Mouse (Mus musculus) layer of hippocampus, adult 11-12 months (tissue): ENCODE results near the gene Cadm1.

Experiments
- DNase-seq: peaks from one replicate; pipeline ENCODE4 v3.0.0; 2022; ENCODE audit warnings: low spot score

Cadm1 gene

DNA sequence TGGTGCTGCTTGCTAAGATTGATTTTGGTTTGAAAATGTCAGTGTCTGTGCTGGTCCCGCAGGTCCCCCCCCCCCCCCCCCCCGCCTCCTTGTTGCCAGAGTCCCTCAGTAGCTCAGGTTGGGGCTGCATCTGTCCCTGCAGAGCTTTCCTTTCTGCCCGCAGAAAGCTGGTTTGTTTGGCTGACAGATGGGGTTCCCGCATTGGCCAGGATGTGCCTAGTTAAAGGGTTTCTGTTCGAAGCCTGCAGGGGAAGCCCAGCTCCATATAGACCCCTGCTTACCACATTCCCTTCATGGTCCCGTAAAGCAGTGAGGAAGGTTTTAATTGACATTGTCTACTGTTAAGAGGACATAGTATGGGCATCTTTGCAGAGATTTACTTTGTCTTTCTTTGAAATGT lies 78.9 kb downstream of the Cadm1 start:
- DNase-seq, result no peak

DNA sequence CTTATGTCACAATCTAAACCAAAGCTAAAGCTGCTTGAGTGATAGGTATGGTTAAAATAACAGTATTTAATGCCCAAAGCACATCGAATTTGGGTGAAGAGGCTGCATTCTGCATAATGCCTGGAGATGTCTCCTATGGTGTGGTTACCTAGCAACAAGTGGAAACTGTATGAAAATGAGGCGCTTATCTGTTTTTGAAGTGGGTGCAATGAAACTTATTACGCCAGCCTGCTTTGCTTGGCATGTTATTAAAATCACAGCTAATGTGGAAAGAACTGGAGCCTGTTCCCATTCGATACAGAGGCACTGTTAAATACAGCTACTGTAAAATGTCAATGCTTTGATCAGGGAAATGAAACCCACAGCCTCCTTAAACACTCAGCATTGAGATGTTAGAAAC lies 79.5 kb downstream of the Cadm1 start:
- DNase-seq, result no peak

DNA sequence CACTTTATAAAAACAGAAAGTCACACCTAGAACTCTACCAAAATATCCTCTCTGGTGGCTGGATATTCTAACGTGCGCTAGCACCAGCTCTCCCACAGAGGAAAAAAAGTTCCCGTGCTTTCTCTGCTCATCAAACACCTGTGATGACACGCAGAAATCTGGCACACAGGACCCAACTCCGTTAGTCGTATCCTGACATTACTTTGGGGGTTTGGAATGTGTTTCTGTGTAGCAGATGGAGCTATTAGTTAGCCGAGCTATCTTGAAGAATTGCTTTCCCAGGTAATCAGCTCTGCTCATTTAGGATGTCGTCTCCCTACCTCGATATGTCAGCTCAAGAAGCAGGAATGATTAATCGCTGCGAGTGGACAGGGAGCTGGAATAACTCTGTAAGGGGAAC lies 80.3 kb downstream of the Cadm1 start:
- no peak for DNase-seq

DNA sequence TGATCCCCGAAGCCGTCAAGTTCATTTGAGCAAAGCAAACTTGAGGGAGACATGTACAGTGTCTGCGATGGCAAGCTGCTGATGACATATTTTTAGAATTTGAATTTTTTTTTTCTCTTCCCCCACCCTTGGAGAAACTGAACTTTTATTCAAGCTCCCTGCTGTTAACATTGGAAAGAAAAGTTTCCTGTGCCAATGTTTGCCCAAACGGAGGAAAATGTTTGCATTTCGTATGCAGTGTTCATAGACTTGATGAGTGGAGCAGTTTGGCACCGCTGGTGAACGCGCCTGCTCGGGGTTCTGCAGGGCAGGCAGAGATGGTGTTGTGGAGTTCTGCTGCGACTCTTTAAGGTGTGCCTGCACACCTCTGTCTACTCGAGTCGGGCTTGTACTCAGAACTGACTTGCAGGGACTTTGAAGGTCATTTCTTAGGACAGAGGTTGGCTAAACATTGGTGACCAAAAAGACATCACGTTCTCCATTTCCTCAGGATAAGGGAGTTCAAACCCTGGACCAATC lies 83.0 kb downstream of the Cadm1 start:
- DNase-seq, result no peak

DNA sequence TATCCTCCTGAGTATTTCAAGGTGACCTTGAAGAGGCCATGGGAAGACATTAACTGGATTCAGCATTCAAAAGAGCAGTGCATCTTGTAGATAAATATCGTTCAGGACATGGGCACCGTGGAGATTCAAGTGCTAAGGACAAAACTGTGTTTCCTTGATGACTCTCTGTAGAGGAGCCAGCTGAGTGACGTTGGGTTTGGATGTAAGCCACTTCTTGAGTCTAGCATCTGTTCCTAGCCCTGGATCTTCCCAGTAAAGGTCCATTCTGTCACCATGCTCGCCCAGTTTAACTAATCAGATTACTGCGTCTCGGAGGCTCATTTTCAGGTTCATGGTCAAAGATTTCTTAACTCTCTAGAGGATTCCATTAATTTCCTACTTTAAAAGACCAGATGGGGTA lies 85.1 kb downstream of the Cadm1 start:
- no peak for DNase-seq

DNA sequence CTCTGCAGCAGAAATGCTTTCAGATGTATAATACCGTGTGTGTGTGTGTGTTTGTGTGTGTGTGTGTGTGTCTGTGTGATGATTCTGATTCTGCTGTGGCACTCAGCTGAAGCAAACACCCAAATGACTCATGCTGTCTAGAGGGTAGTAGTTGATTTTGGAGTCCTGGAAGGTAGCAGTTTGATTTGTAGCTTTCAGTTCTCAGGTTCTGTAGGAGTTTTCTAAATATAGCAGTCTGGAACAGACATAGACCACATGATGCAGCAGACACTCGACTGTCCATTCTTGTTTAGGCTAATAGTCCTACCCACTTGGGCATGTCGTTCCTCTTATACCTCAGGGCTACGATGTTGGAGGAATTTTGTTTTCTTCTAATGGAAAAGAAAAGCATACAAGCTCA lies 86.4 kb downstream of the Cadm1 start:
- no peak for DNase-seq

DNA sequence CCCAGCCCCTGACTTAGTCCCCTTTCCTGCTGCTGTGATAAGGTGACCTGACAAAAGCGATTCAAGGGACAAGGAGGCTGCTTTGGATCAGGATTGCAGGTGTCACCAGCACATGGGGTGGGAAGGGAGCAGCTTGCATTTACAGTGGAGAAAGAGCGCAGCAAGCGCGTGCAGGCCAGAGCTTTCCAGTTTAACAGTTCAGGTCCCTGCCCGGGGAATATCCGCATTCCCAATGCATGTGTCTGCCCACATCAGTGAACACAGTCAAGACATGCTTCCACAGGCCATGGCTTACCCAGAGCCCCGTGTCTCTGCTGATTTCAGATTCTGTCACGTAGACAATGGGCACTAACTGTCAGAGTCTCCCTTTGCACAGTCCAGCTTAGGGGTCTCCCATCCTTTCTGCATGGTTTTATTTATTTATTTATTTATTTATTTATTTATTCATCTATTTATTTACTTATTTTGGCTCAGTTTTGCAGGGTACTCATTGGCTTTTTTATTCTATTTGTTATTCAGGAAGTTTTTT lies 89.6 kb downstream of the Cadm1 start:
- no peak for DNase-seq

DNA sequence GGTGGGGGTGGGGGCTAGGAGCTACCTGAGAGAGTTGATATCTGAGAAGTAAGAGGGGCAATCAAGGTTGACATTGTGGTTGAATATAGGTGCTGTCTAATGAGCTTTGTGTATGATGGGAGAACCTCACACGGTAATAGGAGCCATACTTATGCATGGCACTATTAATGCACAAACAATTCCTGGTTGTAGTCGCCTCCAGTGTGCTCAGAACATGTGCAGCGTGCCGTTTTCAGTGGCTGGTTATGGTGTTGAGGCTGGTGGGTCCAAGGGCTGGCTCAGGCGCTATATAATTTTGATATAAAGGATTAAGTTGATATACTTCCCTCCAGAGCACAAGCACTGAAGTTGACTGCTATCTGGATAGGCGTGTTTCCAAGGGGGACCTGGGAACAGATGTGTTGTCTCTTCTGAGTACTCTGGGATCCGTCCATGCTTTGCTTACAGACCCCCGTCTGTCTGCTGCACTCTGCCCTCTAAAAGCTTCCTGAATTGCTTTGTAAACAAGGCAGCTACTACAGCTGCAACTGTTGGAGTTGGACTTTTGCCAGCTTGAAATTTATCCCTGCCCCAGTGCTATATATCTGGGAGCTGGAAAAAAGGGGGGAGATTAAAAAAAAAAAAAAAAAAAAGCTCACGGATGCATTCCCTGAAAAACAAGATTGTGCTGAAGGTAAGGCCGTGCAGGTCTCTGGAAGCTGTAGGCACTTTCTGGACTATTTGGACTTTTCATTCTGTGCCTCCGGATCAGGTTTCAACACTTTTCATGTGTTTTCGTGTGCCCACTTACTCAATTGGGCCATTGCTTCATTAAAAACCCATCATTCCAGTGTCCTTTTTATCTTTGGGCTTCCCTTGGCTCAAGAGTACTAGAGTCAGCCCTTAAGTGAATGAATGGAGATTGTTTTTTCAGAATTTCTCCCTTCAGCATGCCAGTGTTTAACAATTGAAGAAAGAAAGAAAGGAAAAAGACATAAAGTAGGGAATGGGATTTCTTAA lies 93.8 kb downstream of the Cadm1 start:
- no peak for DNase-seq

DNA sequence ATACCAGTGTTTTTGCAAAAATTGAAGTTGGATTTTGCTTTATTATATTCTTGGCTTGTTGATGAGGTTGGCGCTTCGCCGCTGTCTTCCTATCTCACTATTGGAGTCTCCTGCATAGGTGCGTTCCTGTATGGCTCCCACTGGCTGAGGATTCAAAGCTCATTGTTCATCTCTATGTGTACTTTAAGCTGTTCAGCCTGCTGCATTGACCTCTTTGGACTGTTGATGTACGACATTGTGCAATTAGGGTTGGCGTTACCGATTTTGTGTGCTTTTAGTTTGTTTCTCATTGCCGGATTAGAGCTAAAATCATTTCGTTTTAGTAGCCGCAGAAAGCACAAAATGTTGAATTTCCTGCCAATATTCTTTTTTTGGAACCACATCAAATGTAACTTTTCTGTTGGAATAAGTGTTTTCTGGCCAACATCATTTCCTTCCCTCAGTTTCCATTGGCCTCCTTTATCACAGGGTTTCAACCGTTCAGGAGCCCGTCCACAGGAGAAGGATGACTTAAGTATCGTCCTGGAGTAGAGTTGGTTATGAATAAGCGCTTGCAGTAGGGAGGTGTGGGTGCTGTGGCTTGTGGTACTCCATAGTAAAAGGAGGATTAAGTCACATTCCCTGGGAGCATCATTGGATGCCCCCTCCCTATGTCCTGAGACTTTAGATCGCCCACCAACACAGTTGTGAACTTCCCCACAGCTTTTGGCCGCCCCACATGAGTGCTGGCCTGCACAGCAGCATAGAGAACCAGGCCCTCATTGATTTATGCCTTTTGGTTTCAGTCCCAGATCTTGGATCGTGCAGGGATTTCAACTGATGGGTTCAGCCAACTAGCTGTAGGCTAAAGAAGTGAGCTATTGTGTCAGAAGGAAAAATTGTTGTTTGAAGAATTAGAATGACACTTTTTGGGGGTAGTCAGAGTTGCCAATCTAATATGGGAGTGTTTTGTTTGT lies 94.9 kb downstream of the Cadm1 start:
- DNase-seq, result no peak

DNA sequence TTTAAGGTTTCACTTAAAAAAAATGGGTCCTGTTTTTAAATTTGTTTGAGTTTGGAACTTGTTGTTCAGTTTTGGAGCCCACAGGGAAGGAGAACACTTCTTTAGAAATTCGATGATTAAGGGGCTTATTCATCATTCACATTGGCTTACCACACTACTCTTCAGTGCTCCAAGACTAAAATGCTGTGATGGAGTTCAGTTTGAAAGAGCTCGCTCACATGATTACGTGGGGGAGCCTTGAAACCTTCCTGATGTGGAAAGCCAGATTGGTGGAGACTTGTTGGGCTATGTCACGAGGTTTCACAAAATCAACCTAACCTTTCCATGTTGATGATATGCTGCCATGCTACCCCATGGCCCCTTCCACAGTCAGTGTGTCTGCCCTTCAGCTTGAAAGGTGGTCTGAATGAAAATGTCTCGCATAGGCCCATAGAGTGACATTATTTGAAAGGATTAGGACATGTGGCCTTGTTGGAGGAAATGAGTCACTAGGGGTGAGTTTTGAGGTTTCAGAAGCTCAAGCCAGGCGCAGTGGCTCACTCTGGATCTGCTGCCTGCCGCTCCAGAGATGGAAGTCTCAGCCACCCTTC lies 95.7 kb downstream of the Cadm1 start:
- no peak for DNase-seq

DNA sequence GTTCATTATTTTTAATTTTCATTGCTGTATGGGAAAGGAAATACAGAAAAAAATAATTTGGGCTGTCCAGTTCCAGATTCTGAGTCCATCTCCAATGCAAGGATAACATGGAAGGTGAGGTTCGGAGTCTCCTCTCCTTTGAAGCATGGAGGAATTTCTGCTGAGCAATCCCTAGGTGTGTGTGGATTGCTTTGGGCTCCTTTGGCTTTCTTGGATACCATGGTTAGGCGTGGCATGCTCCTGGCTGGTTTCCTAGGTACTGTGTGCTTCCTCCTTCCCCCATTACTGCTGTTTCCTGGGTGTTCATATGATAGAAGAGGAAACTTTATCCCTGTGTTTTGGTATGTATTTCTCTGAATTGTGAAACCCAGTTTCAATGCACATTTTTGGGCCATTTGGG lies 98.0 kb downstream of the Cadm1 start:
- no peak for DNase-seq

DNA sequence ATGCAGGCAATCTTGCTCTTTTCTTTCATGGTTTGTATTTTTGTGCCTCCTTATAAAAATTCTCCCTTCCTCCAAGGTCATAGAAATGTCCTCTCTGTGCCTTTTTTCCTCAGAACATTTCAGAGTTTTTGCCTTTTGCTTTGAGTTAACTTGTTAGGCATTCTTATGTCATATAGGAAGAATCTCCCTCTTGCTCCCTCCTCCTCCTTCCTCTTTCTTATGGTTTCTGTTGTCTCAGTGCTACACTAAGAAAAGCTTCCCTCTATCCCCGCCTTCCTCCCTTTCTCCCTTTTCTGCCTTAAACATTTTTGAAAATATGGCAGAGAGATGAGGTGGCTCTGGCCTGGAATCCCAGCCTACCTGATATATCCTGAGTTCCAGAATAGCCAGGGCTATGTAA lies 98.6 kb downstream of the Cadm1 start:
- DNase-seq, result no peak

DNA sequence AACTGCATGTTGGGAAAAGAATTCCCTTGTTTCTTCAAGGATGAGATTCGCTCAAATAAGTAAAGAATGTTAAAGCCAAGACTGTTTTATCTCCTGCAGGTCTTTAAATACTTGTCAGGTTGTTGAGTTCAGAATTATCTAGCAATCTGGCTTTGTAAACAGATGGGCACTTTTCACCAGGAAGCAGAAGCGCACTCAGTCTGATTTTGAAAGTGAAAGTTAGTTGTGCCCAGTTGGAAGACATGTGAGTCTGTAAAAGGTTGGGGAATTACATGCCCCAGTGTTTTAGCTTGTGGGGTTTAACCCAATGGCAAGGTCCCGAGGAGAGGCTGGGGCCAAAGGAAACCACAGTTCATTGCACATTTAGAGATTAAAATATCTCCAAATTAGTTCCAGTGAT lies 104.7 kb downstream of the Cadm1 start:
- DNase-seq, result no peak

DNA sequence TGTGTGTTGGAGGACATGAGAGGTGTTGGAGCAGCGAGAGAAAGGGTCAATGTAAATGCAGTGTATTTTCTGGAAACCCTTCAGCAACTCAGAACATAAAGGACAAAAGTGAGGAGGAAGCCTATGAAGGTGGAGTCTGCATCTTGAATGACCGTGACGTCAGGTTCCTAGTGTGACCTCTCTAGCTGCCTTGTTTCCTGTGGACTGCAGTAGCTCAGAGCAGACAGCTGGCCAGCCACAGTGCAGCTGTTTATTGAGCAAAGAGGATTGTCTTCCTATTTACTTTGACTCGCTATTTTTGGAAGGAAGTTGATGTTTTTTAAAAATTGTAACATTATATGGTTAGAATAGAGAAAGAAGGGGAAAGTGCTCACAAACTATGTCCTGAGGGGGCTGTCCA lies 112.7 kb downstream of the Cadm1 start:
- no peak for DNase-seq

DNA sequence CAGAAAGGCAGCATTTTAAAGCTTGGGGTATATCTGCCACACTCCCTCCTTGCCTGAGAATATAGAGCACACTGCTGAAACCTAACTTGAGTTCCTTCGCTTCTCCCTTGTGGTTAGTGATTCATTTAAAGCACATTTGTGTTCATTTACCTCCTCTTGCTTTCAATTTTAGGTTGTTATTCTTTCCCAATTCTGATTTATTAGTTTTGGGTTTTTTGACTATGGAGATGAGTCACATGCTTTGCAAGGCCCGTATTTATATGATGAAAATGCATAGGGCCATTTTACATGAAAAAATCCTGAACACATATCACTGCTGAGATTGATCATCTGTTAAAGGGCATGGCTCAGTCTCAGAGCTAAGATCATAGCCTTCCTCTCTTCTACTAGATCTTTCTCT lies 115.1 kb downstream of the Cadm1 start:
- no peak for DNase-seq

DNA sequence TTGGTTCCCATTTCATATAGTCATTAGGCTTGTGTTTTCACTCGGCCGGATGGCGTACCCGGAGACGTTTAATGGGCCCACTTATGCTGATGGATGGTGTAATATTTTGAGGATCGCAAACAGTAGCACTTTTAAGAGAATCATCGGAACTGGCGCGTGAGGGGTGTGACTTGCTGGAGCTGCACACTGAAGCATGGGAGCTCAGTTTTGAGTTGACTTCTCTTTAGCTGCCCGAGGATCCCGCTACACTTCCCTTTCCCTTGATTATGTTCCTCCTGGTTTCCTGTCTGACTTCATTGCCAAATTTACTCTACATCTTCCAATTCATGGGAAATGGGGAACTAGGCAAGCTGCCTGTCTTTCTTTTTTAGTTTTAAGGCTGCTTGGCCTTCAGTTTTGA lies 121.5 kb downstream of the Cadm1 start:
- peak; percentile 37 for DNase-seq

DNA sequence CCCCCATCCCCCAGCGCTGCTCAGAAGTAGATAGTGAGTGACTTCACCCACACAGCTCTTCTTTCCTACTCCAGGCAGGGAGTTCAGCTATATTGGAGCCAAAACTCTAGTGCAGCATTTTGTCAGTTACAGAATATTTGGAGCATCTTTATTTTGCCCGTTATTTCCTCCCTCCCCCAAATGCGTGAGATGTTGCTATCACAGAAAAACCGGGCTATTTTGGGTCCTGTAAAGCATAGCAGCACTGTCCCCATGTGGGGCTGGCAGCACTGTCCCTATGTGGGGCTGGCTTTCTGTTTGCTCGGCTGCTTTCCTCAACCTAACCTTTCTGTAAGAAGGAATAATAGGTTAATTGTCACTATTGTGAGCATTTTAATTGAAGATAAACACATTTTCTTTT lies 122.2 kb downstream of the Cadm1 start:
- DNase-seq, result no peak

DNA sequence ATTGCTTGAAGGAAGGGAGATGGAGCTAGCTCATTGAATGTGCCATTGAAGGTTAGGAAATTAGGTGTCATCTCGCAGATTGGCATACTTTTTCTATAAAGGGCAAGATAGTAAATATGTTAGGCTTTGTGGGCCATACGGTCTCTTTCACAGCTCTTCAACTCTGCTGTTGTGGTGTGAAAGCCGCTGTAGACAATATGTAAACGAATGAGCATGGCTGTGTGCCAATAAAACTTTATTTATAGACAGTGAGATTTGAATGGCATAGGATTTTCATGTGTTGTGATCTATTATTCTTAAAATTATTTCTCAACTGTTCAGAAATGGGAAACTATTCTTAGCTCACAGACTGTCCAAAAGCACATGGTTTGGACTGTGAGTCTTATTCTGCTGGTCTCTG lies 123.0 kb downstream of the Cadm1 start:
- no peak for DNase-seq

DNA sequence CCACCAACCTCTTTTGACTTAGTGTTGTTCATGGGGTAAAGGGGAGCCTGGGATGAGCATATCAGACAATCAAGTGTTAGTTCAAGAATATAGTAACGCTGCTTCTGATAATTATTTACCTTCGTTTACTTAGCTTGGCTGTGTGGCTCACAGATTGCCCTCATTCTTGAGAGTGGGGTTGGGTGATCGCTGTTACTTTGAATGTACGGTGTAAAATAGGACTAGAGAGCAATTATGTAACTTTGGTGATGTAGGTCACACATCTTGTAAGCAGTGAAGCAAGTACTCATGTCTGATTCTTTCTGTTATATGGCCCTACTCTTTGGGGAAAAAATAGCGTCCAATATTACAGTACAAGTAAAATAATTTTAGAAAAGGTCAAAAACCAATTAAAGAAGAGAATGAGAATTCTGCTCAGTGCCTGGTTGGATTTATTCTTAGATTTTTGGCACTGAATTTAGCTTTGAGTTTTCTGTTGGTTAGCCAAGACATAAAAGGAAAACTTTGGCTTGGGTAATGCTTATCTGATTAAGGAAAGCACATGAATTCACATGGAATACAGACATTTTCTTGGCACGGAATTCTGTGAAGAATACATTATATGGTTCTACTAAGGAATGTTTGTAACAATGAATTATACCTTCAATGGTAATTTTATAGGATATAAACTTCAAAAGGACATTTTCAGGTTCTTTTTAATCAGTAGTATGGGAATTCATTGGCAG lies 129.6 kb downstream of the Cadm1 start:
- no peak for DNase-seq

DNA sequence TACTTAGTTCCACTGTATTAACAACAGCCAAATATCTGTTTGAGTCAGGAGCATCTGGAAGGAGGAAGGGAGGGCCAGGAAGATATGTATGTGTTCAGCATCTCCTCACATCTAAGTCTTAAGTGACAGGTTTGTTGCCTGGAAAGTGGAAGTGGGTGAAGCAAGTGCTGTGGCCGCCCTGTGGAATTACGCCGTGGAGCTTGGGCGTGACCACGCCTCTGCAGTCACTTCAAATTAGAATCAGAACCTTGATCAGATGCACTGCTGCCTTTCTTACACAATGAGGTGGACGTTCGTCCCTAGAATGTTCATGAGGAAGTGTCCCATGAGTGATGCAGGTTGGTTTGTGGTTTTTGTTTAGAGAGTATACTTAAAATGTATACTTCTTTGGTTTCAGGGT lies 131.6 kb downstream of the Cadm1 start:
- no peak for DNase-seq

DNA sequence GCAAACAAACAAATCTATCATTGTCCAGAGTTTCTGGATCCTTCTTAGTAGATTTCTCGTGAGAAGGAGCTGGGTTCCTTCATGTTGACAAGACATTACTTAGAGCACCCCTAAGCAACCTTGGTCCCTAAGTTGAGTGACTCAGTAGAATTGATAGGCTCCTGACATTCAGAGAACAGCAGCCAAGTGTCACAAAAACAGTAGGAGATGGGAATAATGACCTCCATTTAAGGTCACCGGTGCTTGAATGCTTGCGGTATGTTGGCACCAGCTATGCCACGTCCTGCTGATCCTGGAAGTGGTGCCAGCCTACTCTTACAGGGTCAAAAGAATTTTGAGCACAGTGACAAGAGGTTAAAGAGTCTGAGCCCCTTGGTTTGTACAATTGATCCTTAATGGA lies 139.2 kb downstream of the Cadm1 start:
- no peak for DNase-seq
